Comparison of ENCODE assay signal across 18 mouse cellular contexts in the genomic region with DNA sequence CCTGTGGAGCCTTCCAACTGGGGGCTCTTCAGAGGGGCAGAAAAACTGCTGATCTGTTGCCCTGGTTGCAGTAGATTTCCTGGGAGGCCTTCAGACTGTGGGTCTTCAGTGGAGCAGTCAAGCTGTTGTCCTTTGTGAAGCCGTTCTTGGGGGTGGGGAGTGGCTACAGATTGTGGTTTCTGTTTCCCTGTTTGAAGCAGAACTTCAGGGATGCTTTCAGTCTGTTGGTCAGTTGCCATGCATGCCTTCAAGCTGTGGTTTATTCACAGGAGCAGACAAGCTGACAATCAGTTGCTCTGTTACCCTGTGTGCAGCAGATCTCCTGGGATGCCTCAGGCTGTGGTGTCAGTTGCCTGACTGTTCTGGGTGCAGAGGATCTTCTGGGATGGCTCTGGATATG. TPM values are rescaled to one million over a fixed set of nuclear protein-coding genes. Genes with fewer than 3 reads are reported as not detected.
"Had no signal": no experiment of that assay in that cellular context is flagged by ENCODE, and none has a peak within 500 bp of the region (broad histone marks: within the 10 kb centered on the region; RNA-seq: fewer than 3 reads in every experiment).

No protein-coding gene starts in this region.

- ATAC-seq: intestine, embryonic 16.5 days; midbrain, embryonic 15.5 days had no signal

- DNase-seq: kidney, adult 18-20 months; kidney, adult 9 months; kidney, postnatal 14 days; kidney, postnatal 4 days; liver, embryonic 13.5 days; lung, adult 2 months; retina, postnatal 1 day; right cerebral cortex, postnatal 14 days; right cerebral cortex, postnatal 4 days; thymus, adult 2 months; thymus, postnatal 14 days; thymus, postnatal 4 days had no signal

RNA-seq across cellular contexts. Expression of gene Skint3, which starts 11.4 kb away (rescaled TPM):
- total RNA-seq: layer of hippocampus, adult 8-10 months; layer of hippocampus, postnatal 25 days; left cerebral cortex, adult 18-20 months; left cerebral cortex, postnatal 25 days had no signal
